Mouse (Mus musculus) myocyte (in vitro differentiated cells): ENCODE data around the gene Dyrk3. TPM values are rescaled to one million over a fixed set of nuclear protein-coding genes. Genes with fewer than 3 reads are reported as not detected.

Experiments
- H3K27me3 ChIP-seq: one replicate; pipeline ENCODE4 v1.6.1; 2011; ENCODE audit not compliant: control insufficient read depth, insufficient read depth, insufficient read length
- H3K36me3 ChIP-seq: one replicate; pipeline ENCODE4 v1.6.1; 2011; ENCODE audit not compliant: control insufficient read depth, insufficient read depth
- H3K4me2 ChIP-seq: one replicate; pipeline ENCODE4 v1.6.1; 2011; ENCODE audit warnings: low read depth, control low read depth
- H3K4me3 ChIP-seq: one replicate; pipeline ENCODE4 v1.5.1; 2011; ENCODE audit warnings: mild to moderate bottlenecking, control low read depth, moderate library complexity
- H3K79me2 ChIP-seq: one replicate; pipeline ENCODE4 v1.6.1; 2011; ENCODE audit not compliant: control insufficient read depth, insufficient read depth
- H3ac ChIP-seq: one replicate; pipeline ENCODE4 v1.6.1; 2011; ENCODE audit not compliant: control insufficient read depth, insufficient read length
- CEBPB ChIP-seq: IDR thresholded peaks from 2 replicates; pipeline ENCODE4 v1.6.1; 2011; ENCODE audit warnings: mild to moderate bottlenecking, moderate library complexity; ENCODE audit not compliant: poor library complexity, insufficient read depth, severe bottlenecking
- E2F4 ChIP-seq: IDR thresholded peaks from one replicate; pipeline ENCODE4 v1.6.1; 2011; ENCODE audit warnings: mild to moderate bottlenecking, control low read depth, moderate library complexity; ENCODE audit not compliant: insufficient read depth
- MAX ChIP-seq: IDR thresholded peaks from one replicate; pipeline ENCODE4 v1.6.1; 2011; ENCODE audit warnings: low read depth, mild to moderate bottlenecking, control low read depth
- MYOD1 ChIP-seq, 3 experiments: IDR thresholded peaks; one replicate each; pipeline ENCODE4 v1.6.1; 2011; ENCODE audit warnings: control low read depth in 2 of 3, low read depth in 2 of 3, mild to moderate bottlenecking in 2 of 3, moderate library complexity in 1 of 3; ENCODE audit not compliant: insufficient read length in 2 of 3, control insufficient read depth in 1 of 3
- MYOG ChIP-seq, 3 experiments: IDR thresholded peaks; one replicate each; pipeline ENCODE4 v1.6.1; 2011; ENCODE audit warnings: control low read depth in 2 of 3, low read depth in 2 of 3, mild to moderate bottlenecking in 2 of 3; ENCODE audit not compliant: insufficient read length in 2 of 3, control insufficient read depth in 1 of 3, insufficient read depth in 1 of 3
- POLR2A ChIP-seq: IDR thresholded peaks from one replicate; pipeline ENCODE4 v1.6.1; 2011; ENCODE audit warnings: low read depth, mild to moderate bottlenecking, control low read depth, moderate library complexity; ENCODE audit not compliant: insufficient read length
- POLR2AphosphoS2 ChIP-seq: IDR thresholded peaks from one replicate; pipeline ENCODE4 v1.6.1; 2011; ENCODE audit warnings: low read depth, control low read depth; ENCODE audit not compliant: insufficient read length
- REST ChIP-seq: IDR thresholded peaks from one replicate; pipeline ENCODE4 v1.6.1; 2011; ENCODE audit warnings: mild to moderate bottlenecking, control low read depth, moderate library complexity; ENCODE audit not compliant: insufficient read depth, insufficient read length
- SRF ChIP-seq: IDR thresholded peaks from one replicate; pipeline ENCODE4 v1.6.1; 2011; ENCODE audit warnings: low read depth; ENCODE audit not compliant: control insufficient read depth, insufficient read length
- TCF12 ChIP-seq: IDR thresholded peaks from one replicate; pipeline ENCODE4 v1.6.1; 2011; ENCODE audit warnings: mild to moderate bottlenecking, control low read depth; ENCODE audit not compliant: poor library complexity, insufficient read depth, severe bottlenecking
- TCF3 ChIP-seq: IDR thresholded peaks from one replicate; pipeline ENCODE4 v1.6.1; 2011; ENCODE audit warnings: low read depth, control low read depth; ENCODE audit not compliant: insufficient read length
- USF1 ChIP-seq: IDR thresholded peaks from one replicate; pipeline ENCODE4 v1.6.1; 2011; ENCODE audit warnings: low read depth, mild to moderate bottlenecking, control low read depth, moderate library complexity
- polyA plus RNA-seq: library from polyadenylated mRNA; unstranded; fragments of >200 nt; fragmentation: generic; extraction: Trizol; gene quantifications from one replicate; pipeline ENCODE4 v1.2.1, GENCODE M21; 2012; ENCODE audit warnings: missing spikeins

Dyrk3 gene
- polyA plus RNA-seq, 1 experiment: 2.7 TPM

DNA sequence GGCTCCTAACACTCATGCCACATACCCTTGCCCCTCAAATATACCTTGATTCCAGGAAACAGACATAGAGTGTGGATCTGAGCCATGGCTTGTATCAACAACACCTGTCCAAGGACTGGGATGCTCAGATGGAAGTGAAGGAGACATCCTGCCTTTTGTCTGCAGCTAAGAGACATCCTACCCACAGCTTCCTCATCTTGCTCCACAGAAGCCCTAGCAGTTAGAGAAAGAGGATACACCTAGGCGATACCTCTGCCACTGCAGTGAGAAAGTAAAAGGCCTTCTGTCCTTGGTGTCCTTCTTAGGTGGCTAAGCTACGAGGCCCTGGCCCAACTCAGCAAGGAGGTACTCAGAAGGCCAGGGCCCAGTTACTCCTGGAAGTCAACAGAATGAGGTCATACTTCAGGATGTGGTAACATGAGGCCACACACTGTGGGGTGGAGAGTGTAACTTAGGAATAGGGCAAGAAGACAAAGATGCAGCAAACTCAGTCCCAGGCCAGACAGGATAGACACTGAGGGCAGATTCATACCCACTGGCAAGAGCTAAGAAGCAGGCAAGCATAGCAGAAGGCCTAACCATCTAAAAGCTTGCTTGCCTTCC lies 48.5 kb downstream of the Dyrk3 start:
- H3K4me3 ChIP-seq: no peak overlapping the region
- TF ChIP-seq POLR2A (no peak), REST (no peak), CEBPB (no peak), E2F4 (no peak), MYOG (IDR thresholded peaks at IDR 0.05; ENCODE audit: control insufficient read depth in 1 of 3, insufficient read depth in 1 of 3, insufficient read length in 2 of 3, low read depth in 2 of 3) (no peak), USF1 (no peak), TCF12 (no peak), TCF3 (no peak), MYOD1 (IDR thresholded peaks at IDR 0.05; ENCODE audit: control insufficient read depth in 1 of 3, insufficient read length in 2 of 3, low read depth in 2 of 3) (no peak), MAX (no peak), POLR2AphosphoS2 (no peak), SRF (no peak)
- H3ac ChIP-seq: no peak overlapping the region
- no peaks in the 10 kb centered on the region for H3K36me3 ChIP-seq
- peaks cover 100% of the 10 kb centered on the region for H3K79me2 ChIP-seq
- no peaks in the 10 kb centered on the region for H3K27me3 ChIP-seq
- H3K4me2 ChIP-seq: peak overlapping the region; percentile 82

DNA sequence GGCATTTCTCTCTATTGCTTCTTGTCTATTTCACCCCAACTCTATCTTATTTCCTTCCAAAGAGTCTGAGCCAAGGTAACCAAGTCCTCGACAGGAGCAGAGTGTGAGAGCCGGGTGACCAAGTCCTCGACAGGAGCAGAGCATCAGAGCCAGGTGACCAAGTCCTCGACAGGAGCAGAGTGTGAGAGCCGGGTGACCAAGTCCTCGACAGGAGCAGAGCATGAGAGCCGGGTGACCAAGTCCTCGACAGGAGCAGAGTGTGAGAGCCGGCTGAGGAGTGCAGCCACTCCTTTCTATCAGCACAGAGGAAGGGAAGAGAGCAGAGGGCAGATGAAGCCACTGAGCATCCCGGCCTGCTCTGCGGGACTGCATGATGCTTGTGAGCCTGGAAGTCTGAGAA lies 49.6 kb downstream of the Dyrk3 start:
- Histone ChIP-seq H3K27me3 (no peaks in the 10 kb centered on the region), H3K4me2 (no peak overlapping the region), H3K79me2 (peaks cover 100% of the 10 kb centered on the region)

DNA sequence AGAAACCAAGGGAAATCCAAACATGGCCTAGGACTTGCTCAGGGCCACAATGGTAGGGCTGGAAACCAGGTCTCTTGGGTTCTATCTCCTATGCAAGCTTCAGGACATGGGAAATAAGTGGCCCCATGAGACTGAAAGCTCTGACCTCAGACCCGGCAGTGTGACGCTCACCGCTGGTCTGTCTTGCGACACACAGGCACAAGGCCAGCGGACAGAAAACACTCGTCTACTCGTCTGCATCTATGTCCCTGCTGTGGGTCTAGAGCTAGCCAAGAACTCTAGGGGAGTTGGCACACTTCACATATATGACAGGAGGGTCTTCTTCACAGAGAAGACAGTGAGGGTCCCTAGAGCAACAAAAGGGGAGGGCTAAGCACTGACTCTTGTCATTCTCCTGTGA lies 51.2 kb downstream of the Dyrk3 start:
- no peaks in the 10 kb centered on the region for H3K36me3 ChIP-seq
- no peak for TF ChIP-seq MAX
- no peak for TF ChIP-seq POLR2A
- no peak for TF ChIP-seq SRF
- TF ChIP-seq CEBPB: peak; percentile 62
- no peak for TF ChIP-seq REST
- TF ChIP-seq POLR2AphosphoS2: no peak
- TF ChIP-seq USF1: no peak
- H3ac ChIP-seq: no peak overlapping the region
- no peak overlapping the region for H3K4me3 ChIP-seq
- peaks cover 100% of the 10 kb centered on the region for H3K79me2 ChIP-seq
- H3K4me2 ChIP-seq: no peak overlapping the region
- H3K27me3 ChIP-seq: no peaks in the 10 kb centered on the region

More for the DNA sequence above, 49.6 kb downstream of the Dyrk3 start:
- TF ChIP-seq MYOD1 (IDR thresholded peaks at IDR 0.05; ENCODE audit: control insufficient read depth in 1 of 3, insufficient read length in 2 of 3, low read depth in 2 of 3) (no peak), REST (no peak), E2F4 (no peak), TCF12 (no peak), SRF (no peak), POLR2A (no peak), MYOG (IDR thresholded peaks at IDR 0.05; ENCODE audit: control insufficient read depth in 1 of 3, insufficient read depth in 1 of 3, insufficient read length in 2 of 3, low read depth in 2 of 3) (no peak), TCF3 (no peak), CEBPB (no peak), POLR2AphosphoS2 (no peak), USF1 (no peak), MAX (no peak)
- Histone ChIP-seq H3ac (no peak overlapping the region), H3K36me3 (no peaks in the 10 kb centered on the region), H3K4me3 (no peak overlapping the region)

- H3K4me2 ChIP-seq: no peak overlapping the region
These were observed 52.0 kb downstream of the Dyrk3 start for GRCm38 (mm10) chr1:131085957-131086739.

More at GRCm38 (mm10) chr1:131085957-131086739, 52.0 kb downstream of the Dyrk3 start:
- no peak overlapping the region for H3ac ChIP-seq
- TF ChIP-seq POLR2A (no peak), TCF12 (peak; percentile 37), MYOG (IDR thresholded peaks at IDR 0.05; ENCODE audit: control insufficient read depth in 1 of 3, insufficient read depth in 1 of 3, insufficient read length in 2 of 3, low read depth in 2 of 3) (peak in 1 of 3 experiments; percentile 58), MYOD1 (IDR thresholded peaks at IDR 0.05; ENCODE audit: control insufficient read depth in 1 of 3, insufficient read length in 2 of 3, low read depth in 2 of 3) (peak in 2 of 3 experiments; percentile 29 to 35), TCF3 (no peak), SRF (no peak)
- no peaks in the 10 kb centered on the region for H3K27me3 ChIP-seq
- no peak overlapping the region for H3K4me3 ChIP-seq
- H3K79me2 ChIP-seq: peaks cover 100% of the 10 kb centered on the region
- H3K36me3 ChIP-seq: no peaks in the 10 kb centered on the region
